Mouse (Mus musculus) kidney, embryonic 14.5 days (tissue): ENCODE data around the gene Spock1. TPM values are rescaled to one million over a fixed set of nuclear protein-coding genes. Genes with fewer than 3 reads are reported as not detected.

ENCODE experiments used
- ATAC-seq: fragments of 200-750 bp; cut with Nextera tagmentation; 2 replicates; pipeline ENCODE4 v1.8.0; 2017; ENCODE audit warnings: moderate number of reproducible peaks, mild to moderate bottlenecking, moderate TSS enrichment, moderate library complexity; ENCODE audit not compliant: low FRiP score, low TSS enrichment
- H3K27ac ChIP-seq: fragments of 300-500 bp; sonication (generic); 2 replicates; pipeline ENCODE4 v1.5.1; 2014; ENCODE audit warnings: low read depth, mild to moderate bottlenecking, low read length, moderate library complexity, mixed read lengths
- H3K27me3 ChIP-seq: fragments of 300-500 bp; sonication (generic); 2 replicates; pipeline ENCODE4 v1.6.1; 2014; ENCODE audit warnings: mild to moderate bottlenecking, low read length; ENCODE audit not compliant: control insufficient read depth, insufficient read depth
- H3K36me3 ChIP-seq: fragments of 300-500 bp; sonication (generic); 2 replicates; pipeline ENCODE4 v1.6.1; 2014; ENCODE audit warnings: low read length, mixed read lengths; ENCODE audit not compliant: control insufficient read depth, insufficient read depth
- H3K4me1 ChIP-seq: fragments of 300-500 bp; sonication (generic); 2 replicates; pipeline ENCODE4 v1.6.1; 2014; ENCODE audit warnings: low read length, mixed read lengths; ENCODE audit not compliant: control insufficient read depth, insufficient read depth
- H3K4me2 ChIP-seq: fragments of 300-500 bp; sonication (generic); replicated peaks from 2 replicates; pipeline ENCODE4 v1.6.1; 2014; ENCODE audit warnings: low read depth, mild to moderate bottlenecking, low read length
- H3K4me3 ChIP-seq: fragments of 300-500 bp; sonication (generic); 2 replicates; pipeline ENCODE4 v1.5.1; 2014; ENCODE audit warnings: mild to moderate bottlenecking, low read length
- H3K9ac ChIP-seq: fragments of 300-500 bp; sonication (generic); 2 replicates; pipeline ENCODE4 v1.6.1; 2014; ENCODE audit warnings: low read depth, mild to moderate bottlenecking, low read length, moderate library complexity
- H3K9me3 ChIP-seq: fragments of 300-500 bp; sonication (generic); 2 replicates; pipeline ENCODE4 v1.6.1; 2016; ENCODE audit warnings: low read length; ENCODE audit not compliant: control insufficient read depth
- WGBS: fragments of 180-500 bp; shearing (Covaris S2); extraction: QIAGEN DNeasy Blood & Tissue Kit; methylation state at CpG from one replicate; pipeline ENCODE4 v1.1.7; 2014; 5-methylcytosine and 5-hydroxymethylcytosine counted together
- polyA plus RNA-seq: library from polyadenylated mRNA; unstranded; fragments of >200 nt; fragmentation: Nextera tagmentation; extraction: Ambion mirVana; gene quantifications from 2 replicates; pipeline ENCODE4 v1.2.1, GENCODE M21; 2014

Gene Spock1
- polyA plus RNA-seq, 1 experiment from 2014 or later: 0.50 TPM

DNA sequence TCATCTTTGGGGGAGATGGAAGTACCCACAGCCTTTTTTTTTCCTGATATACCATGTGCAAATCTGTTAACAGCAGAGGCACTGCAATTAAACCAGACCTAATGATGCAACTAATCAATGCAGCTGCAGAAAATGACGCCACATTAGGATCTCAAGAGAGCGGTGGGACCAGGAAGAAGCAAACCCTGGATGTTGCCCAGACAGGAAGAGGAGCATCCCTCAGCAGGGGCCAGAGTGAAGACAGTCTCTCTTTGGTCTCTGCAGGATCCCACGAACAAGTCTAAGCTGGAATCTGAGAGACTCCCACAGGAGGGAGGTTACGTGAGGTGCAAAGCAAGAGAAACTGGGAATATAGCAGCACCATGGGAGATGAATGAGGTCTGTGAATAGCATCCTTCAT is 52.4 kb downstream of the Spock1 start:
- H3K27ac ChIP-seq: no peak overlapping the region
- no peaks in the 10 kb centered on the region for H3K9me3 ChIP-seq
- ATAC-seq: no peak
- H3K4me2 ChIP-seq: no peak overlapping the region
- H3K4me3 ChIP-seq: no peak overlapping the region
- no peaks in the 10 kb centered on the region for H3K36me3 ChIP-seq
- no peak overlapping the region for H3K9ac ChIP-seq
- no peaks in the 10 kb centered on the region for H3K27me3 ChIP-seq
- no peaks in the 10 kb centered on the region for H3K4me1 ChIP-seq
- WGBS: 66% methylated on average over 4 of the region's 4 CpGs

GRCm38 (mm10) chr13:57854416-57854815 is 53.7 kb downstream of the Spock1 start:
- Histone ChIP-seq H3K4me2 (no peak overlapping the region), H3K36me3 (no peaks in the 10 kb centered on the region), H3K9me3 (no peaks in the 10 kb centered on the region), H3K27me3 (no peaks in the 10 kb centered on the region), H3K9ac (no peak overlapping the region), H3K27ac (no peak overlapping the region), H3K4me1 (no peaks in the 10 kb centered on the region), H3K4me3 (no peak overlapping the region)
- ATAC-seq: no peak
- 71% methylated on average over 8 of the region's 8 CpGs for WGBS

DNA sequence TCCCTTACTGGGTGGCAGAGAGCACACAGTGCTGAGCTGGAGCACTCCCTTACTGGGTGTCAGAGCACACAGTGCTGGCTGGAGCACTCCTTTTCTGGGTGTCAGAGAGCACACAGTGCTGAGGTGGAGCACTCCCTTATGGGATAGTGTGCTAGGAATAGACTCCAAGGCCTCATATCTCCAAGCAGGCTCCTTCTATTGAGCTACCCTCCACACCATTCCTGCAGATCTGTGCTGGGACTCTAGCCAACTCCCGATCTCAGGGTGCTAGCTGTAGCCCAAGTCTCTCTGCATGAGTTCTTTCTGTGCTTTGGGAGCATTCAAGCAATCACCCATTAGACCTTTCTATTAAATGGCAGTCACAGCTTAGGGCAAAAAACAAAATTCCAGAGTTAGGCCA is 54.5 kb downstream of the Spock1 start:
- no peaks in the 10 kb centered on the region for H3K9me3 ChIP-seq
- ATAC-seq: no peak

GRCm38 (mm10) chr13:57853156-57853555 is 55.0 kb downstream of the Spock1 start:
- Histone ChIP-seq H3K4me3 (no peak overlapping the region), H3K27me3 (no peaks in the 10 kb centered on the region), H3K9ac (no peak overlapping the region), H3K9me3 (no peaks in the 10 kb centered on the region), H3K4me2 (no peak overlapping the region), H3K4me1 (no peaks in the 10 kb centered on the region), H3K36me3 (no peaks in the 10 kb centered on the region), H3K27ac (no peak overlapping the region)
- no peak for ATAC-seq
- WGBS: 87% methylated on average over 10 of the region's 10 CpGs

More for the DNA sequence above, 54.5 kb downstream of the Spock1 start:
- Histone ChIP-seq H3K27ac (no peak overlapping the region), H3K9ac (no peak overlapping the region), H3K4me1 (no peaks in the 10 kb centered on the region), H3K4me2 (no peak overlapping the region), H3K27me3 (no peaks in the 10 kb centered on the region), H3K4me3 (no peak overlapping the region), H3K36me3 (no peaks in the 10 kb centered on the region)
- 78% methylated on average over 1 of the region's 1 CpGs for WGBS

- H3K9me3 ChIP-seq: no peaks in the 10 kb centered on the region
Measured at GRCm38 (mm10) chr13:57848931-57849330, 59.2 kb downstream of the Spock1 start.

GRCm38 (mm10) chr13:57847101-57847500 is 61.0 kb downstream of the Spock1 start:
- no peaks in the 10 kb centered on the region for H3K9me3 ChIP-seq
- no peak overlapping the region for H3K4me2 ChIP-seq
- no peak overlapping the region for H3K9ac ChIP-seq
- H3K4me3 ChIP-seq: no peak overlapping the region
- 88% methylated on average over 4 of the region's 4 CpGs for WGBS
- H3K4me1 ChIP-seq: no peaks in the 10 kb centered on the region
- H3K36me3 ChIP-seq: no peaks in the 10 kb centered on the region
- no peak for ATAC-seq
- no peak overlapping the region for H3K27ac ChIP-seq
- H3K27me3 ChIP-seq: no peaks in the 10 kb centered on the region

More at GRCm38 (mm10) chr13:57848931-57849330, 59.2 kb downstream of the Spock1 start:
- no peaks in the 10 kb centered on the region for H3K4me1 ChIP-seq
- H3K27ac ChIP-seq: no peak overlapping the region
- 94% methylated on average over 1 of the region's 1 CpGs for WGBS
- H3K36me3 ChIP-seq: no peaks in the 10 kb centered on the region
- ATAC-seq: no peak
- no peak overlapping the region for H3K4me2 ChIP-seq
- no peak overlapping the region for H3K4me3 ChIP-seq
- H3K27me3 ChIP-seq: no peaks in the 10 kb centered on the region
- H3K9ac ChIP-seq: no peak overlapping the region

GRCm38 (mm10) chr13:57846468-57846867 is 61.7 kb downstream of the Spock1 start:
- Histone ChIP-seq H3K27ac (no peak overlapping the region), H3K9ac (no peak overlapping the region), H3K9me3 (no peaks in the 10 kb centered on the region), H3K4me3 (no peak overlapping the region), H3K4me1 (no peaks in the 10 kb centered on the region), H3K4me2 (no peak overlapping the region), H3K36me3 (no peaks in the 10 kb centered on the region), H3K27me3 (no peaks in the 10 kb centered on the region)
- ATAC-seq: no peak
- 95% methylated on average over 9 of the region's 9 CpGs for WGBS

GRCm38 (mm10) chr13:57841141-57841848 is 66.8 kb downstream of the Spock1 start:
- 91% methylated on average over 5 of the region's 5 CpGs for WGBS
- no peaks in the 10 kb centered on the region for H3K36me3 ChIP-seq

GRCm38 (mm10) chr13:57837691-57838437 is 70.3 kb downstream of the Spock1 start:
- H3K4me2 ChIP-seq: no peak overlapping the region
- no peaks in the 10 kb centered on the region for H3K4me1 ChIP-seq
- no peaks in the 10 kb centered on the region for H3K36me3 ChIP-seq
- no peak overlapping the region for H3K4me3 ChIP-seq
- H3K27ac ChIP-seq: no peak overlapping the region
- H3K9me3 ChIP-seq: peaks cover 4% of the 10 kb centered on the region; the same call in 1 of the 2 replicates
- 76% methylated on average over 5 of the region's 5 CpGs for WGBS
- no peak for ATAC-seq
- H3K27me3 ChIP-seq: no peaks in the 10 kb centered on the region
- no peak overlapping the region for H3K9ac ChIP-seq

More at GRCm38 (mm10) chr13:57841141-57841848, 66.8 kb downstream of the Spock1 start:
- Histone ChIP-seq H3K4me2 (no peak overlapping the region), H3K27me3 (no peaks in the 10 kb centered on the region), H3K27ac (no peak overlapping the region), H3K9ac (no peak overlapping the region), H3K4me3 (no peak overlapping the region), H3K4me1 (no peaks in the 10 kb centered on the region), H3K9me3 (no peaks in the 10 kb centered on the region)
- ATAC-seq: no peak
